ENCODE assay signal across 8 mouse cellular contexts in genomic region chr15:85580483-85580882, GRCm38 (mm10). TPM values are rescaled to one million over a fixed set of nuclear protein-coding genes. Genes with fewer than 3 reads are reported as not detected.
A peak's percentile ranks its signal among the peaks of the same experiment; 100 is the strongest.
DNase-seq lines count a peak whose midpoint lies in the region; ATAC-seq and TF ChIP-seq lines count a peak whose summit lies in the region.

No protein-coding gene starts in this region.

- H3K4me3 ChIP-seq in ES-E14 (ENCODE audit: insufficient read depth in 1 of 2, low read depth in 1 of 2, low read length in 2 of 2, poor library complexity in 1 of 2, severe bottlenecking in 1 of 2): peak overlapping the region; percentile 47 to 68; a peak in 3 of 4 replicates
- peak overlapping the region; percentile 53 for H3K4me3 ChIP-seq in embryonic facial prominence, embryonic 11.5 days (ENCODE audit: low read depth, low read length)
- H3K4me3 ChIP-seq in midbrain, embryonic 13.5 days (replicated peaks): peak overlapping the region; percentile 73

- no peak for ATAC-seq in embryonic facial prominence, embryonic 11.5 days (replicated peaks; ENCODE audit: insufficient number of reproducible peaks, low FRiP score, low TSS enrichment, low read depth)
- ATAC-seq in midbrain, embryonic 13.5 days: no peak

- peaks cover 0 to 6% of the 10 kb centered on the region in 2 experiments; a peak in 1 of 4 replicates for H3K4me1 ChIP-seq in ES-E14 (ENCODE audit: control insufficient read depth in 2 of 2, insufficient read depth in 2 of 2, low read length in 2 of 2, poor library complexity in 1 of 2)
- peaks cover 15% of the 10 kb centered on the region for H3K4me1 ChIP-seq in embryonic facial prominence, embryonic 11.5 days (ENCODE audit: control insufficient read depth, insufficient read depth, low read length)
- H3K4me1 ChIP-seq in midbrain, embryonic 13.5 days (replicated peaks): peaks cover 70% of the 10 kb centered on the region

- in situ Hi-C loops in ES-E14 (cut with MboI; ENCODE audit: low sequenced_read_pairs in 2 of 2, unreplicated experiment in 2 of 2): loop anchor here (5.0 to 10.0 kb wide), 4 partner anchors 98 to 316 kb away; no protein-coding TSS in a partner anchor

- no peaks in the 10 kb centered on the region for H3K36me3 ChIP-seq in ES-E14 (ENCODE audit: control insufficient read depth, insufficient read depth, low read length, poor library complexity, severe bottlenecking)
- no peaks in the 10 kb centered on the region for H3K36me3 ChIP-seq in embryonic facial prominence, embryonic 11.5 days (replicated peaks; ENCODE audit: control insufficient read depth, insufficient read depth, low read depth, low read length)
- H3K36me3 ChIP-seq in midbrain, embryonic 13.5 days: no peaks in the 10 kb centered on the region

- peaks cover 75% of the 10 kb centered on the region for H3K27me3 ChIP-seq in embryonic facial prominence, embryonic 11.5 days (ENCODE audit: control insufficient read depth, insufficient read depth, low read length)
- H3K27me3 ChIP-seq in midbrain, embryonic 13.5 days: peaks cover 87% of the 10 kb centered on the region

- no peaks in the 10 kb centered on the region for H3K9me3 ChIP-seq in ES-E14 (ENCODE audit: control insufficient read depth, insufficient read depth, low read depth, low read length)
- H3K9me3 ChIP-seq in embryonic facial prominence, embryonic 11.5 days (replicated peaks; ENCODE audit: control insufficient read depth, low read length): no peaks in the 10 kb centered on the region
- H3K9me3 ChIP-seq in midbrain, embryonic 13.5 days: no peaks in the 10 kb centered on the region

- peak overlapping the region; percentile 89 for H3K4me2 ChIP-seq in embryonic facial prominence, embryonic 11.5 days (ENCODE audit: low read depth, low read length)
- H3K4me2 ChIP-seq in midbrain, embryonic 13.5 days (replicated peaks): peak overlapping the region; percentile 95

- intact Hi-C loops in left cerebral cortex, postnatal 10 days (cut with DNase I): loop anchor here (5.0 kb wide), 3 partner anchors 103 to 428 kb away; no protein-coding TSS in a partner anchor

- peak overlapping the region; percentile 54 for H3K9ac ChIP-seq in ES-E14 (ENCODE audit: insufficient read depth, low read depth, low read length, poor library complexity, severe bottlenecking)
- peak overlapping the region; percentile 57 for H3K9ac ChIP-seq in embryonic facial prominence, embryonic 11.5 days (replicated peaks; ENCODE audit: low read length)
- H3K9ac ChIP-seq in midbrain, embryonic 13.5 days (replicated peaks): peak overlapping the region; percentile 83

- no peak for DNase-seq in ES-E14 (ENCODE audit: low read depth, low spot score)
- no peak for DNase-seq in embryonic facial prominence, embryonic 11.5 days (ENCODE audit: low spot score)
- DNase-seq in kidney, postnatal 25 days: peak; percentile 17 to 52
- no peak for DNase-seq in left cerebral cortex, postnatal 10 days (ENCODE audit: extremely low spot score in 1 of 2, low spot score in 2 of 2)
- DNase-seq in thymus, adult 18-20 months: no peak
- no peak for DNase-seq in ovary, postnatal 10 days (ENCODE audit: low spot score)
- DNase-seq in gastrocnemius, adult 18-20 months (ENCODE audit: low spot score): no peak

- no peak overlapping the region for H3K27ac ChIP-seq in ES-E14 (ENCODE audit: insufficient read depth, low read depth, low read length, poor library complexity, severe bottlenecking)
- H3K27ac ChIP-seq in embryonic facial prominence, embryonic 11.5 days (replicated peaks; ENCODE audit: low read depth, low read length): peak overlapping the region; percentile 47; the same call in 1 of the 2 replicates
- H3K27ac ChIP-seq in midbrain, embryonic 13.5 days: peak overlapping the region; percentile 76

- WGBS in embryonic facial prominence, embryonic 11.5 days: under 1% methylated on average over 44 of the region's 47 CpGs
- 1% methylated on average over 47 of the region's 47 CpGs for WGBS in midbrain, embryonic 13.5 days

TF ChIP-seq in ES-E14, 5 proteins besides CTCF, POLR2A, EP300 and RAD21:
- TF ChIP-seq ZNF384 (IDR thresholded peaks at IDR 0.05; ENCODE audit: low read depth, low read length): no peak
- no peak for TF ChIP-seq MAFK (IDR thresholded peaks at IDR 0.05; ENCODE audit: insufficient read depth, low read depth, low read length)
- no peak for TF ChIP-seq ZC3H11A (IDR thresholded peaks at IDR 0.05; ENCODE audit: borderline replicate concordance, low read depth, low read length)

RNA-seq across cellular contexts. Expression of gene Wnt7b, which starts 1.8 kb away (rescaled TPM):
- 11.2 and 15.5 TPM in 2 replicates for total RNA-seq in ES-E14 (2012; rRNA removed)
- polyA plus RNA-seq in embryonic facial prominence, embryonic 11.5 days (2014; fragmentation: Nextera tagmentation; extraction: Ambion mirVana): 20.3 and 28.5 TPM in 2 replicates
- polyA plus RNA-seq in midbrain, embryonic 13.5 days (2015; fragmentation: Nextera tagmentation; extraction: Ambion mirVana): 55.9 and 63.4 TPM in 2 replicates
- total RNA-seq in left cerebral cortex, postnatal 10 days (2021): 10 to 100 TPM; 44.4 to 52.6 TPM
- total RNA-seq in gastrocnemius, adult 18-20 months (2021): under 1 TPM in 1 of 2 experiments, not detected in 1; 0.07 TPM

Comparison
In these comparisons a context has a peak if more than half of its experiments do, and no peak if none do; other contexts are left out.
1. DNase-seq: peak in kidney, postnatal 25 days (2 of 2); none in ES-E14 (single experiment), embryonic facial prominence, embryonic 11.5 days (single experiment), left cerebral cortex, postnatal 10 days (0 of 2), thymus, adult 18-20 months (0 of 2), ovary, postnatal 10 days (single experiment) and gastrocnemius, adult 18-20 months (single experiment).
2. RNA of gene Wnt7b, which starts 1.8 kb away (total RNA-seq): 44.4 to 52.6 TPM in left cerebral cortex, postnatal 10 days and 11.2 to 15.5 TPM in ES-E14; 0.07 TPM in gastrocnemius, adult 18-20 months; every median in the first group is over 10 times any median in the second.
3. Peak in every context shown above with its lines, with median percentiles within 50 percentile points of each other: H3K4me3 ChIP-seq and H3K9ac ChIP-seq.